Mouse (Mus musculus): ENCODE measurements at regions not wholly inside any gene's neighbourhood (a gene's known extent, or its start where the extent isn't known, plus 50 kb on each side); places are given as distances from the start of the nearest gene placed in this dataset.

DNA sequence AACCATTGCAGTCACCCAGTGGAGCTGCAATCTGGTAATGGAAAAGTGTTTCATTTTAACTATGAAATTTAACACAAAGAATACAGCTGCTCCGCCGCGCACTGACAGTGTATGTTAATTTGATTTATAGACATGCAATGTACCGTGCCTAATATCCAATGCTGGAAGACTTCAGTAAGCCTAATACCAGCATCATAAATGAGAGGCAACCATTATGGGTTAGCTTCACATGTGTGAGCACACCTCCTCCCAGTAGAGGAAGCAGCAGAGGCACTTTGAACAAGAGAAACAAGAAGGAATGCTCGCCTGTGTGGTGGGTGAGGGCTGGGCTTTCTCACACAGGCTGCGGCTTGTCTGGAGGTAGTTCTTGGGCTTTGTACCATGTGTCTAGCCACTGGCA is 519.7 kb downstream of the Slc4a3 start:
- TF ChIP-seq MAFK (IDR thresholded peaks at IDR 0.05; ENCODE audit: insufficient read depth, low read depth, low read length): no peak
- TF ChIP-seq ZC3H11A (IDR thresholded peaks at IDR 0.05; ENCODE audit: borderline replicate concordance, low read depth, low read length): no peak
- no peak for TF ChIP-seq ZNF384 (IDR thresholded peaks at IDR 0.05; ENCODE audit: low read depth, low read length)
- no peak for TF ChIP-seq HCFC1 (IDR thresholded peaks at IDR 0.05; ENCODE audit: borderline replicate concordance, insufficient read depth, low read length)
- TF ChIP-seq CHD2 (IDR thresholded peaks at IDR 0.05; ENCODE audit: low read depth, low read length): no peak

All from ES-E14 (cell line).